Mouse (Mus musculus) urinary bladder, postnatal 14 days (tissue): ENCODE results near the gene Lmo4.

Source experiments
- DNase-seq: peaks from one replicate; pipeline ENCODE4 v3.0.0; 2021; ENCODE audit warnings: low spot score

Lmo4 gene

DNA sequence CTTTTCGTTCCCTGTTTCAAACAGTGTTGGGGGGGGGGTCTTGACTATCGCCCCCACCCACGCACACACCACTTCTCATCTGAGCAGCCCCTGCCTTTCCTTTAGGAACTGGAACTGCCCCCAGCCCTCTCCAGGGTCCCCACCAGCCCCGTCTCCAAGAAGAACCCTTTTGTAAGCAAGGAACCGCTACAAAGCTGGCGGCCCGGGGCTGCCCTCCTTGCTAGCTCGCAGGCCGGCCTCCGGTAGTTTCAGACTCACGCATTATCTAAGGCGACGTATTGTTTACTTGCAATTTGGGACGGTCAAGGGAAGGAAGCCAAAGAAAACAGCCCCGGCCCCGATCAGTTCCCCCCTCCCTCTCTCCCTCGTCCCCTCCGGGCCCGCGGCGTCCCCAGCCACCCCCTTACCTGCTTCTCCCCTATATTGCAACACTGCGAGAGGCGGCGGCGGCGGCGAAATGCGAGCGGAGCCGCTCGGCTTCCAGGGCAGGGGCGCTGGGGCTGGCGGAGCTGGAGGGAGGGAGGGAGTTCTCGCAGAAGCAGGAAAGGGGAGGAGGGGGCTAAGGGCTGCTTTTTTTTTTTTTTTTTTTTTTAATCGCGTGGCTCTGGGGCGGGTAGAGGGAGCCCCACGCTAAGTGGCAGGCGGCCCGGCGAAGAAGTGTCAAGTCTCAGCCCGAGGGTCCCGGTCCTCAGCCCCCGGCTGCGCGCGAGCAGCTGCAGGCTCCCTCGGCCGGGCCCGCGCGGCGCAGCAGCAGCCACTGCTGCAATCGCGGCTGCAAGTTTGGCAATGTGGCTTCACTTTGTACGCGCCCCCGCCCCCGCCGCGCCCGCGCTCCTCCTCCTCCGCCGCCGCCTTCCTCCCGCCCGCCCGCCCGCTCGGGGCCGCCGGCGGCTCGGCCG is at the start of gene Lmo4:
Gene Lmo4, minus strand, starts transcription at position 808 of the 899 bp plus-strand sequence.
- DNase-seq: peak; percentile 91

DNA sequence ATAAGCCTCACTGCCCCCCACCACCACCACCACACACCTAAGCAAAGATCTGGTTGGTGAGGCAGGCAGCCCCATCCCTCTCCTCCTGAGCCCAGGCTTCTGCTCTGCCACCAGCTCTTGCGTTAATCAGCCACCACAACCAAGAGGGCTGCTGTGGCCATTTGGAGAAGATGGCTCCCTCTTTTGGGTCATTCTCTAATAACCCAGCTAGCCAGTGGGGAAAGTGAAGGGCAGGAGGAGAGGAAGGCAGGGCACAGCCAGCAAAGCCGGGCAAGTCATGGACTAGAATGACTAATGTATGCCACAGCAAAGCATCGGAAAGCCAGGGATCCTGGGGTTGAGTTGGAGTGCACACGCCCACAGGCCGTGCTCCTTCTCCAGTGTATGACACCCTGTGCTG is 49.3 kb upstream of the Lmo4 start:
- no peak for DNase-seq

DNA sequence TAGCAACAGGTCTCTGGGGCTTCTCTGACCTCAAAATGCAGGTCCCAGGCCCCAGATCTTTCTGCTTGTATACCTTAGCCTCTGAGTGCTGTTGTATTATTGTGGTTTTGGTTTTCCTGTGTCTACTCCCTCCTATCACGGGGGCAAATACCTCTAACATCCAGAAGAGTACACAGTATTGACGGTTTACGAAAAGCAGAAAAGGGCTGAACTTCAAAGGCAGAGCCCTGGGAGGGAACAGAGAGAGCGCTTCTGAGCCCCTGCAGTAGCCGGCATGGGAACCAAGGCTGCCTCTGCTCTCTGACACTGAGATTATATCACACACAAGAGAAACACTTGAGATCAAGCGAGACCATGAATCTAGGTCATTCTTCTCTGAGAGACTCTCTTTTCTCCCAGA is 48.0 kb upstream of the Lmo4 start:
- DNase-seq: no peak

DNA sequence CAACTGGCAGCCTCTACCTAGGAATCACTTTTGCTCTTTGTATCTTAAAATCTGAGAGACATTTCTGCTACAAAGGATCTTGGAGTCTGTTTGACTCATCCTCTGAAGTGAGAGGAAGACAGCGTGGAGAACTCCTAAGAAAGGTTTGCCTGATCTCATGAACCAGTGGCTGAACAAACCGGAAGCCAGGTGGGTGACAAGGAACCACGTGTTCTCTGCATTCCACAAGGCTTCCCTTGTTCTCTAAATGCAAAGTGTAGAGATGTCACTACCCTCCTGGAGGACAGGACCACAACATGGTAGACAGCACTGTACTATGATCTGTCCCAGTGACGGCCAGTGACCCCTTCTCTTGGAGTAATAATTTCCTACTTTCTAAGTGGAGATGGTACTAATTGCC is 47.1 kb upstream of the Lmo4 start:
- no peak for DNase-seq

DNA sequence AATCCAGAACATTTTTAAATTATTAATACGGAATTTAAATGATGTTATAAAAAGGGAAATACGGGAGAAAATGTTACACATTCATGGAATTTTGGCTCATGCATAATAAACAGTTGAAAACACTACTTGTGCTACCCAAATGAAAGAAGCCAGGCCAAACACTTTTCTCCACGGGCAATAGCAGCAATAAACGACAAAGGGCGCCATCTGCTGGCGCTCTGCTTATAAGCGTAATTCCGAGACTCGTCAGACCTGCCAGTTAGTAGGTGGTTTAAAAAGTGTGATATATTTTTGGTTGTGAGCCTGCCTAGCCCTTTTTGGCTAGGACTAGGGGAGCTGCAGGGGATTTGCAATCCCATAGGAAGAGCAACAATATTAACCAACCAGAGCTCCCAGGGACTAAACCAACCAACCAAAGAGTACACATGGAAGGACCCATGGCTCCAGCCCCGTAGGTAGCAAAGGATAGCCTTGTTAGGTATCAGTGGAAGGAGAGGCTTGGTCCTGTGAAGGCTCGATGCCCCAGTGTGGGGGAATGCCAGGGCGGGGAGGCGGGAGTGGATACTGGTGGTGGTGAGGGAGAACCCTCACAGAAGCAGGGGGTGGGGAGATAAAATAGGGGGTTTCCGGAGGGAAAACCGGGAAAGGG is 37.1 kb upstream of the Lmo4 start:
- peak; percentile 78 for DNase-seq

DNA sequence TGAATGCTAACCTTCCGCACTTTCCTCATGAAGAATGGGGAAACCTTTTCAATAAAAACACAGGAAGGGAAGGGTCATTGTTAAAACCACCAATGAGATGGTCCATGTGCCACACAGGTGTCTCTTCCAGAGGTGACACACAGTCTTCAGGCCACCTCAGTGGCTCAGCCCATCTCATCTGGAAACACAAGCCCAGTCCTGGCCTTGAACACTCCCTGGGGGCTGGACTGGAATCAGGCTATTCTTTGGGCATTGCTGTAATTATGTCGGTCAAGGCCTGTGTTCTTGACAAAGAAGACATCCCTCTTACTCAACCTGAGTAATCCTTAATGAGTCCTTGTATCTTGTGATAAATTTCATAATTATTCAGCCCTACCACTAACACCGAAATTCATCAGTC is 36.1 kb upstream of the Lmo4 start:
- DNase-seq: no peak

DNA sequence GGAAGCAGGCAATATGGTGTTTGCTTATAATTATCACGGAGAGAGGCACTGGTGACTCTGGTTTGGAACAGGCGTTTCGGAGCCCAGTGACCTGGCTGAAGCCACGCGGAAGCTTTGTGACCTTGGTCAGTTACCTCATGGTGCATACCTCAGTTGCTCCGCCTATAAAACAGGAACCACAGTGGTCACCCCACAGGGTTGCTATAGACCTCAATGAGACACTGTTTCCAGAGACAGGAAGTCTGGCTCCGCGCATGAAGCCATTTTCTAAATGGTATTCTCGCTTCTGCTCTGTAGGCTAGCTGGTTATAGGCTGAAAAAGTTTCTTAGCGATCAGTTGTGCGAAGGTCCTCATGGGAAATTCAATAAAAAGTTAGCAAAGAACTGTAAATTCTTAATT is 33.5 kb upstream of the Lmo4 start:
- DNase-seq: no peak

DNA sequence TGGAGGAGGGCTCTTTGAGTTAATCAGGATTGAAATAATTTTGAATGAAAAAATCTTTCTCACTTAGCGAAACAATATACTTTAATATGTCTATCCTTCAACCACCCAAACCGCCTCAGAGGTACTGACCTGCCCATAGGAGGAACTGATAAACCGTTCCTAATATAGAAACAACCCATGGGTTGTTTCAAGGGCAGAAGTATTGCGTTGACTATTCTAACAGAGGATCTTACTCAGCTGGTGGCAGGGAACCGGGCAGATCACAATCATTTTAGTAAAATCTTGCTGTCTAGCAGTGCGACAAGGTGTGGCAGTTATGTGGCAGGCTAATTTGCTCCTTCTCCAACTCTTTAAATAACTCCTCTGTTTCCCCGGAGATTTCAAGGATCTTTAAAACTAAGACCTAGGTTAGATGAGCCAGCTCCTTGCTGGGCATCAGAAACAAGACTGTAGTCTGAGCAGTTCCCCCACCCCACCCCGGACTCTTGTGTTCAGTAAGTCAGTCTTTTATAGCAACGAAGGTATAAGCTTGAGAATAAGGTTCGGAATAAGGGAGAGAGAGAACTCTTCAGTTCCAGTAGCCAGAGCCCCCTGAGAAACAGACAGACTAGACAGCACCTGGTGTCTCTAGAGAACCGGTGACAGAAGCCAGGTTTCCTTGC is 27.5 kb upstream of the Lmo4 start:
- no peak for DNase-seq

DNA sequence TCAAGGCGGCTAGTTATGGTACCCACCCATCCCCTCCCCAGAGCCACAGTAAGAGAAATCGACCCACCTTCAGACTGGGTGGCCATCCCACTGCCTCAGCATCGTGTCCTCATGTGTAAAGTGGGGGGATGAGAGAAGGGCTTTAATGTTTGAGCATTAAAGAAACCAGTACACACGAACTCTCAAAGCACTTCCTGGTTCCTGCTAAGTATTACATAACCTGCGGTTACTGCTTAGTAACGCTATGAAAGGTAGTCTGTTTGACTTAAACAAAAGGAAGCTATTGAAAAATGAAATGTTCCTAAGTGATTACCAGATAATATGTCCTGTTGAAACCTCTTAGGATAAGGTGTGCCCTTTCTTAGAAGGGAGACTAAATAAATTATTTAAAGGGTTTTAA is 26.9 kb upstream of the Lmo4 start:
- DNase-seq: no peak

DNA sequence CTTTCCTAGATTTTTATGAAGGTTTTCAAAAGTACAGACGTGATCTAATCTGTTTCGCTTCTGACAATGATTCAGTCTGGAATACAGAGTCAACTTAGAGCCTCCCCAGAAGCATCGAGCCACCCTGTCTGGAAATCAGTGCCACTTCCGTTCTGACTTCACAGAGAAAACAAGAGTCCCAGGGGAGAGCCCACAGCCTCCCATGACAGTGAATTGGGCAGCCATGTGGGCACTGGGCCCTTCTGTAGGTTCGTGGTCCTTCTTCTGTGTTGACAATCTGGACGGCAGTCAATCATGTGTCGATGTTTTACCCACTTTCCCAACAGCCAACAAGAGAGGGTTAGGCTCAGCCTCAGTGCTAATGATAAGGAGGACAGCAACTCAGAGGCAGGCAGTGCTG is 26.4 kb upstream of the Lmo4 start:
- no peak for DNase-seq

DNA sequence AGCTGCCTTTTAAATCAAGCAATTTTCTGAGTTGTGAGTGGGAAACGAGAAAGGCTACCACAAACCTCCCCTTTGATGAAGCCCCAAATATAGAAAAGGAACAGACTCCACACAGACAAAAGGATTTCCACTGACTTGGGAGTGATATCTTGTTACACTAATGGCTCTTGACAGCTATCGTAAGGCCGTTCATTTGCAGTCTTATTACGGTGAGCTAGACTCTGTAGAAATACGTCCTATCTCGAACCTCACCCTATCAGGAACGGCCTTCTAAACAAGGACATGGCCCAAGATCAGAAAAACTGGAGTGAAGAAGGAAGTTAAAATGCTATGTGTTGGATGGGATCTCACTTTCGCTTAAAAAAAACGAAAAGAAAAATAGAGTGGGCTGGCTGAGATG is 25.0 kb upstream of the Lmo4 start:
- DNase-seq: no peak

DNA sequence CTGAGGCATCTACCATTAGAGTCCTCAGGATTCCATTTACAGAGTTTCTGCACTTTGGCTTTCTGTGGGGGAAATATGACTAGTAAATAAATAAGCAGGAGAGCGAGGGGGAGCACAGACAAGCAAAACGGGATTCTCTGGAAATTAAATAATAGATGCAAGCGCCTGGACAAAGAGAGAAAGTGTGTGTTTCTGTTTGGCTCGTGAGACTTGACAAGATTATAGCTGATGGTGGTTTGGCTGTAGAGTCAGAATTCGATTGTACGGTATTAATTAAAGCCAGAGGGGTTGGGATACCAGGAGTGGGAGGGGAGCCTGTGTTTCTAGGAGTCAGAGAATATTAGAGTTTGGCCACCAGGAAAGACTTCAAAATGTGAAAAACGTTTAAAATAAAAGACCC is 24.3 kb upstream of the Lmo4 start:
- no peak for DNase-seq

DNA sequence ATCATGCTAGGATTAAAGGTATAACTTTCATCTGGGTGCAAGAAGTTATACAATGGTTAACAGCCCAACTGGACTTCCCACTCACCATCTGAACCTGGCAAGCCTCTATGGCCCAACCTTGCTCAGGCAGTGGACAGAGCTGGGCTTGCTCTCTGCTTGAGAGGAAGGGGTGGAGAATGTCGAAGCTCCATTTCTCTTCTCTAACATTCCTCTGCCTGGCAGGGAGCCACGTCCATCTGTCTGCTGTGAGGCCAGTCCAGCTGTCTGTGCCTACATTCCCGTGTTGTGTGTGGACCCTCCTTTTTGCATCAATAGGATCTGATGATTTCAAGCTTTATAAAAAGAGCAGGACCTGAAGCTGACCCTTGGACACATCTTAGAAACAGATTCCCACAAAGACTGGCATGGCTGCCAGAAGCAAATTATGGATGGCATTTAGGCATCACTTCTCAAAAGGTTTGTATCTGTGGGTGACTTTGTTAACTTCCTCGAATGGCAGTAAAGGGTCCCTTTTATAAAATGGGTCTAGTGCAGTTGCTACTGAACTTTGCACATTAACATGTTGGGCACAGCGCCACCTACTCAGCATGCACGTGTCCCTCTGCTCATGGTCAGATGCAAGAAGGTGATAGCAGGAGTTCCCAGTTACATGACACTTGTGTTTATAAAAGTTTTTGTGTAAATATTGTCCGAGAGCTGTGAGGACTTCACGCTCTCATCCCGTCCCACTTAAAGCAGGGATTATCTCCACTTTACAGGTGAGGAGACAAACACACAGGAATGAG is 20.6 kb upstream of the Lmo4 start:
- DNase-seq: no peak

DNA sequence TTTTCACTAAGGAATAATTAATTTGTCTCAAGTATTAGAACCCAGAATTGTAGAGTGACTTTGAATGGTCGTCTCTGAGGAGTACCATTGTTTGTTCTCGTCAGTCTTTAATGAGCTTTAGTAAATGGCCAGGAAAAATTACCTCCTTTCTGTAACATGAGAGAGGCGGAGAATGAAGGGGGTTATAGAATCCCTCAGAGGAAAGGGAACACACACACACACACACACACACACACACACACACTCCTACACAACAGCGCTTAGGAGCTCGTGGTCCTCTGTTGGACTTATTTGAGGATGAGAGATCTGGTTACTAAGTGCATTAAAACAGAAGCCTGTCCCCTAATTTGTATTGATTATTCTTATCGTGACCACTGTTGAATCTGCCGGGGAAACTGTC is 19.6 kb upstream of the Lmo4 start:
- no peak for DNase-seq

DNA sequence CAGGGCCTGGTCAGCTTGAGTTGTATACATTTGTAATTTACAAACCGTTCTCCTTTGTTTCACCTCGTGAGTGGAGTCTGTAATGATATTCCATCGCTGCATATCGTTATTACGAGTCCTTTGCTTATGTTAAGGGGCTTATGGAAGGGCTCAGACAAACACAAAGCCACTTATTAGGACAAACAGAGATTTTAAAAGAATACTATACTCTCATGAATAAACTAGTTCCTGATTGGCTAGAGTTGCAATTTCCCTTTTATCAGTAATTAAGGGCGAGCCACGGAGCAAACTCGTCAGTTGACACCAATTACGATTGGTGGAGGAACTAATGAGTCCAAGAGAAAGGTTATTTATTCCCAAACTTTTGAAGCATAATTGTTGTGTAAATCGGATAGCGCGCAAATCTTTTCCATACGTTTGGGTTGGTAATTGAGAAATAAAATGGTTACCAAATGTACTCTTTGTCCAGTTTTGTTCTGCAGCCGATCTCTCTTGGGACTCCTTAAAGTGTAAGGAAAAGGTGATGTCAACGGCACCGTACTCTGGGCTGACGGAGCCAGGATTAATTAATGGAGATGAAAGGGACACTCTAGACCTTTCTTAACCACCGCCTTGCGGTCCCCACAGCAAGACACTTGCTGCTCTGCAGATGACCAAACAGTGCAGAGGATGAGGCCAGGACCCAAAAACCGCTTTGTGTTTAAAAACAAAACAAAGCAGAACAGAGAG is 18.5 kb upstream of the Lmo4 start:
- DNase-seq: no peak

DNA sequence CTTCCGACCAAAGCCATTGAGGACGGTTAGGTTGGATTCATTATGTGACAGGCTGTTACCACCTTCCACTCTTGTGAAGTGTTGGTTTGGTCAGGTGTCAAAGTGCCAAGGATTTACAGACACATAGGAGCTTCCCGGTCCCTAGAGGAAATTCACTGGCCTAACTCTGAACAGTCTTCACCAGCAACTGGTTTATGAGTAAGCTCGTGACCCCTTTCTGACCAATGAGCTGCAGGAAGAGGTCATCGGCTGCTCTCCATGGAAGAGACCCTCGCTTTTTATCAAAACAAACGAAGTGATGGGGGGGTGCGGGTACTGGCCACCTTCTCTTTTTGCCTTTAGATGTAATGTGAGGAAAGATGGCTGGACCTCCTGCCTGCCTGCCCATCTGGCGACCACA is 17.4 kb upstream of the Lmo4 start:
- no peak for DNase-seq

DNA sequence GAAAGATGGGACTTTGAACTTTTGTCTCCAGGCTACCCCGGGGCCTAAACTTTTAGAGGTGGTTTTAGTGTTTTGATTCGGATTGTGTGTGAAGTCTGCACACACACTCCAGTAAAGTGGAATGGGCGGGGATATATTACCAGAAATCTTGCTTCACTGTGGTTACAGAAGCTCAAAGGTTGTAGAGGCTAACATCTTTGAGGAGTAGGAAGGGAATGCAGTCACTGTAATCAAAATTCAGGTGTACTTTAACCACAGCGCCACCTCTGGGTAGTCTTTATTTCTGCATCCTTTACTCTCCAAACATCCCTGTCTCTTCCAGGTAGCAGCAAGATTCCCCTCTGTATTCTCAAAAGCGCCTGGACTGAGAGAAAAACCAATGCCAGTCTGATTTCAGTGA is 2.5 kb upstream of the Lmo4 start:
- DNase-seq: peak; percentile 71

DNA sequence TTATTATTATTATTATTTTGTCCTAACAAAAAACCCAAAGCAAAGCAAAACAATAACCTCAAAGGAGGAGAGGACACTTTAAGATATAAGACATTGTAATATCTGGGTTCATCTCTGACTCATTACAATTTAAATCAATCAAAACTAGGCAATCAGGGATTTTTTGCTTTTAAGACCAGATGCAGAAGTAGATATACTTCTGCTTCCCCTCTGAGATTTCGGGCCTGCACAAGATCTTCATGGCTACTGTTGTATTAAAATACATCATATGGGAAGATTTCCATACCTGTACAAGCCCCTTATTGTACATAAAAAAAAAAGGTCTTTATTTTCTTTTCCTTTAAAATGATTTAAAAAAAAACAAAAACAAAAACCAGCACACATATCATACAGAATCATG is 1.9 kb upstream of the Lmo4 start:
- no peak for DNase-seq

DNA sequence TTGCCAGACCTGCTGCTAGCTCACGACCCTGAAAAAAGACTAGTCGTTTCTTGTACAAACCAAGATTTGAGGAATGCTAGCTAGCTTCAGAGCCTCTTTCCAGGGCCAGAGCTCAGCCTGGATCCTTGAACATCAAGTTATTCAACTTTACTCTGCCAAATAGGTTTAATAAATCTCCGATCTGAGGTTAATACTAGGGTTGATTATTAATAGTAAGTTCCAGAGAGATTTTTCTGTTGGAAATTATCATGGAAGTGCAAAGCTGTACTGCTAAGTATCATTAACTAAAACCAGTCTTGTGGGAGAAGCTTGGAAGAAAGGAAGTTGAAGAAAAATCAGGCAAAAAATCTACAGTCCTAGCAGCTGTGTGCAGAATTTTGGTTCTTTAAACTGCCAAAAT is 1.2 kb upstream of the Lmo4 start:
- no peak for DNase-seq

DNA sequence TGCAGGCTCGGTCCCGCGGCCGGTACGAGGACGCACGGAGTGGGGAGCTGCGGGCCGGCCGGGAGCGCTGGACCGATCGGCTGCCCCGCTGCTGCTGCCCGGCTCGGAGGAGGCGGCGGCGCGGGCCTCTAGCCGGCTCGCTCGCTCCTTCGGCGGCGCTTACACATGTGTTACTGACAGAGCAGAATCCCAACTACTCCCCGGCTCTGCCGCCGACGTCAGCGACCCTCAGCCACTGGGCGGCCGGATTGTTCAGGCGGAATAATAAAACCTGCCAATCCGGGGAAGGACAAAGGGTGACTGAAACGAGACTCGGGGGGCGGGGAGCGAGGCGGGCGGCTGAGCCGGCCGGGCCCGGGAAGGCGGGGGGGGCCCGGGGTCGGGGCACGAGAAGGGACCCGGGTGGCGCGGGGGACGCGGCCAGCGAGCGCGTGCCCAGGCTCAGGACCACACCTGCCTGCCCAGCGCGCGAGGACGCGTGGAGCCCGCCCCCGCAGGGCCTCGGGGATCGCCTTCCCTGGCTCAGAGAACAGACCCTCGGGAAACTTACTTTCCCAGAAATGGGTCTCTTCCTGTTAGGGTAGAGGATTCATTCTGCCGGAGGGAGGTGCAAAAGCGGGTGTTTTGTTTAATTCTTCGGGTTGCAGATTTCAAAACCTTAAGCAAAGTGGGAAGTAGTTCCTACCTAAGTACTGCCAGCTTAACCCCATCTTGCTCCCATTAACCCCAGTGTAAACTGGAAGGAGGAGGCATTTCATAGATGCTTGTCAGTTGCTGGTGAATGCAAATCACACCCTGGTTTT is 532 bp upstream of the Lmo4 start:
- peak; percentile 96 for DNase-seq

DNA sequence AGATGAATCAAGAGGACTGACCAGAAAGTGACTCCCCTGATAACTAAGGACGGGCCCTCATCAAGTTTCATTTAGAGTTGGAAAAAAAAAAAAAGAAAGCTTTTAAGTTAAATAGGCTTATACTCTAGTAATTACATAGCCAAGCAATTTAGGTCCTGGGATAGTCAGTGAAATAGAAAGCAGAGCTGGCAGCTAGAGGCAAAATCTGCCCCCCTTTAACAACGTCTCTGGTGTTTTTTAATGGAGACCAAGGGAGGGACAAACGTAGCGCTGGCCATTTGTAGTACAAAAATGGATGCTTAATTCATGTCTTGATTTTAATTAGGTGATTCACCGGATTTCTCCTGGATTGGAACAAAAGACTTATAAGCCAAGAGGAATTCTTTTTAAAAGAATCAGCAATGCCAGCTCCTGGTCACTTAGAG is 1.0 kb downstream of the Lmo4 start:
- DNase-seq: no peak
